Mouse (Mus musculus) midbrain, postnatal 0 days (tissue): ENCODE measurements around the gene Entpd3. TPM values are rescaled to one million over a fixed set of nuclear protein-coding genes. Genes with fewer than 3 reads are reported as not detected.

Source experiments
- ATAC-seq: fragments of 200-750 bp; cut with Nextera tagmentation; 2 replicates; pipeline ENCODE4 v1.8.0; 2017; ENCODE audit warnings: moderate number of reproducible peaks, mild to moderate bottlenecking, moderate TSS enrichment, moderate library complexity; ENCODE audit not compliant: low FRiP score
- DNase-seq: peaks from one replicate; pipeline ENCODE4 v3.0.0-alpha.2; 2015; ENCODE audit warnings: low spot score
- H3K27ac ChIP-seq: fragments of 300-500 bp; sonication (generic); 2 replicates; pipeline ENCODE4 v1.5.1; 2014; ENCODE audit warnings: low read depth, mild to moderate bottlenecking, low read length, mixed read lengths
- H3K27me3 ChIP-seq: fragments of 300-500 bp; sonication (generic); 2 replicates; pipeline ENCODE4 v1.6.1; 2014; ENCODE audit warnings: low read length, control low read depth, mixed read lengths; ENCODE audit not compliant: insufficient read depth
- H3K36me3 ChIP-seq: fragments of 300-500 bp; sonication (generic); 2 replicates; pipeline ENCODE4 v1.6.1; 2014; ENCODE audit warnings: low read length, control low read depth, mixed read lengths; ENCODE audit not compliant: insufficient read depth
- H3K4me1 ChIP-seq: fragments of 300-500 bp; sonication (generic); 2 replicates; pipeline ENCODE4 v1.6.1; 2014; ENCODE audit warnings: mild to moderate bottlenecking, control low read depth, antibody characterized with exemption, low read length, mixed read lengths; ENCODE audit not compliant: insufficient read depth
- H3K4me2 ChIP-seq: fragments of 300-500 bp; sonication (generic); 2 replicates; pipeline ENCODE4 v1.6.1; 2014; ENCODE audit warnings: low read depth, mild to moderate bottlenecking, low read length, mixed read lengths; ENCODE audit not compliant: poor library complexity, severe bottlenecking
- H3K4me3 ChIP-seq: fragments of 300-500 bp; sonication (generic); 2 replicates; pipeline ENCODE4 v1.5.1; 2014; ENCODE audit warnings: low read depth, mild to moderate bottlenecking, low read length, moderate library complexity
- H3K9ac ChIP-seq: fragments of 300-500 bp; sonication (generic); replicated peaks from 2 replicates; pipeline ENCODE4 v1.6.1; 2014; ENCODE audit warnings: mild to moderate bottlenecking, low read length, moderate library complexity, mixed read lengths; ENCODE audit not compliant: poor library complexity, severe bottlenecking
- H3K9me3 ChIP-seq: fragments of 300-500 bp; sonication (generic); 2 replicates; pipeline ENCODE4 v1.6.1; 2016; ENCODE audit warnings: low read length, control low read depth
- CTCF ChIP-seq: IDR thresholded peaks from 2 replicates; pipeline ENCODE4 v1.5.1; 2016; ENCODE audit warnings: antibody characterized with exemption, mild to moderate bottlenecking
- WGBS: fragments of 180-500 bp; shearing (Covaris S2); extraction: QIAGEN DNeasy Blood & Tissue Kit; methylation state at CpG from one replicate; pipeline ENCODE4 v1.1.7; 2014; 5-methylcytosine and 5-hydroxymethylcytosine counted together
- polyA plus RNA-seq: library from polyadenylated mRNA; unstranded; fragments of >200 nt; fragmentation: Nextera tagmentation; extraction: Ambion mirVana; gene quantifications from 2 replicates; pipeline ENCODE4 v1.2.1, GENCODE M21; 2015
- total RNA-seq: library from RNA; depleted of rRNA; stranded (reverse); fragments of >200 nt; gene quantifications from 2 replicates; pipeline ENCODE4 v1.2.3, GENCODE M21; 2014; rRNA removed

Entpd3 gene
- total and polyA plus RNA-seq, 2 experiments from 2014 or later, result 4.7 to 9.0 TPM

DNA sequence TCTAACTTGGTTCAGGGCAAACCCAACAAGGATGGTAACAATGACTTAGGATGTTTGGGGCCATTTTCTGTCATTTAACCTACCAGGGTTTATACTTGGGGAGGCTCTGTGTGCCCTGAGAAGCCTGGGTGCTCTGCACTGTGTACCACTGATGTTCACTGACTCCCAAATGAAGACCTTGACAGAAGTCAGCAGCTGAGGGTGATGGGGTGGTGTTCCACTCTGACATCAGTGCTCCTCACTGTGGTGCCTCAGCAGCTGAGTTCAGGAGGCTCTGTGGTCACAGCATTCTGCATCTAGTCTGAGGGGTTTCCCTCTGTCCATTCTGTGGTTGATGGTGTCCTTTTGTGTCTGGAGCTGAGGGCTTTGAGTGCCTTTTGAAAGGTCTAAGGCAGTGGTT is 71.4 kb downstream of the Entpd3 start:
- no peak for TF ChIP-seq CTCF
- no peak for ATAC-seq
- no peak overlapping the region for H3K4me3 ChIP-seq

GRCm38 (mm10) chr9:120614059-120614458 is 74.4 kb downstream of the Entpd3 start:
- H3K9ac ChIP-seq, result no peak overlapping the region
- 92% methylated on average over 6 of the region's 6 CpGs for WGBS
- ATAC-seq, result no peak

More for the DNA sequence above, 71.4 kb downstream of the Entpd3 start:
- no peaks in the 10 kb centered on the region for H3K4me1 ChIP-seq
- no peak overlapping the region for H3K4me2 ChIP-seq
- H3K9ac ChIP-seq, result no peak overlapping the region
- H3K9me3 ChIP-seq, result peaks cover 6% of the 10 kb centered on the region
- no peak overlapping the region for H3K27ac ChIP-seq
- no peak for DNase-seq
- no peaks in the 10 kb centered on the region for H3K36me3 ChIP-seq
- H3K27me3 ChIP-seq, result no peaks in the 10 kb centered on the region

More at GRCm38 (mm10) chr9:120614059-120614458, 74.4 kb downstream of the Entpd3 start:
- peaks cover 3% of the 10 kb centered on the region; the same call in 1 of the 2 replicates for H3K4me1 ChIP-seq
- H3K4me3 ChIP-seq, result no peak overlapping the region
- TF ChIP-seq CTCF, result no peak
- no peaks in the 10 kb centered on the region for H3K36me3 ChIP-seq
- H3K27me3 ChIP-seq, result no peaks in the 10 kb centered on the region
- DNase-seq, result no peak
- no peaks in the 10 kb centered on the region for H3K9me3 ChIP-seq
- no peak overlapping the region for H3K4me2 ChIP-seq
- H3K27ac ChIP-seq, result no peak overlapping the region

Other genes starting within 250 kb of the Entpd3 start
- 19.6 and 25.6 TPM in 2 replicates for gene Myrip, start 238.3 kb upstream of the Entpd3 start, total RNA-seq
- gene Myrip, start 238.3 kb upstream of the Entpd3 start, polyA plus RNA-seq, result 6.8 and 7.0 TPM in 2 replicates
- gene Eif1b, start 47.6 kb upstream of the Entpd3 start, total RNA-seq, result 80.8 and 96.6 TPM in 2 replicates
- 345 and 380 TPM in 2 replicates for gene Eif1b, start 47.6 kb upstream of the Entpd3 start, polyA plus RNA-seq
- 261 and 287 TPM in 2 replicates for gene Rpl14, start 31.6 kb downstream of the Entpd3 start, total RNA-seq
- 445 and 474 TPM in 2 replicates for gene Rpl14, start 31.6 kb downstream of the Entpd3 start, polyA plus RNA-seq